Mouse (Mus musculus) embryo, embryonic 11 days (tissue): ENCODE measurements at regions not wholly inside any gene's neighbourhood (a gene's known extent, or its start where the extent isn't known, plus 50 kb on each side); places are given as distances from the start of the nearest gene placed in this dataset.
"Not testable (repeated sequence)": the region's sequence is repeated elsewhere in the genome, so short reads cannot be mapped to it uniquely, and the experiment has no call there.

ENCODE experiments used
- DNase-seq: peaks from one replicate; pipeline ENCODE4 v3.0.0-alpha.2; 2015

DNA sequence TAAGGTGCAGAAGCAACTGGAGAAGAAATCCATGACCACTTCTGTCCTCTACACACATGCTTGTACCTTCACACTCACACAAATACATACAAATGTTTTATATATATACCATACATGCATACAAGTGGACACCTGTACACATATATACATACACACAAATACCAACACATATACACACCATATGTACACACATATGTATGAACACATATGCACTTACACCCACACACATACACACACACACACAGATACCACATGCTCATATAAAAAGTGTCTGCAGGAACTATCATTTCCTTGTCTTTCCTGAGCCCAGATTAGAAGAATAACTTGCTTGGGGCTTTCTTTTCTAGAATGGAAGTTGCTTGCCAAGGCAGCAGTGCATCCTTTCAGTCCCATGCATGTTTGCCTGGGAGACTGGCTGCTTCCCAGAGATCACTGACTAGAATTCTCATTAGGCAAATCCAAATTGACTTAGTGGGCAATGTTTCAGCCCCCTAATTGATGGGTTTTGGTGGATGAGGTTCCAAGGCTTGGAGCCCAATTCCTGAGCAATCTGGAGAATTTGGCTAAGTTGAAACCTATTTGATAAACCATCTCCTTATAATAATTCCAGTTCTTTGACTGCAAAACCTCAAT lies 169.2 kb upstream of the Hddc2 start:
- no peak for DNase-seq

DNA sequence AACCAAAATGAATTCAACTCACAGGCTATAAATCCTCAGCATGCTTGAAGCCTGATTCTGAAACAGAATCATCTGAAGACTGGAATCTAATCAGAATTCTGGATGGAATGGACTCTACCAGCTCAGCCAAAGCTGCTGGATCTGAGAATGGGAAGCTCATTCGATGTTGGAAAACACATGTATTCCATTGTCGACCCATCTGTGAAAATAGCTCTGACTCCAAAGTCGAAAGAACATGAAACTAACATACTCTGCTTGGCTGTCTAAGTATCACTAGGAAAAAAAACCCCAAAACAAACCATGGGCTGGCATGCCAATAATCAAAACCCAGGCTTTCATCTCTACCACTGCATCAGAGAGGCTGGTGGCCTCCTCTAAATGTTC lies 168.7 kb upstream of the Hddc2 start:
- no peak for DNase-seq

DNA sequence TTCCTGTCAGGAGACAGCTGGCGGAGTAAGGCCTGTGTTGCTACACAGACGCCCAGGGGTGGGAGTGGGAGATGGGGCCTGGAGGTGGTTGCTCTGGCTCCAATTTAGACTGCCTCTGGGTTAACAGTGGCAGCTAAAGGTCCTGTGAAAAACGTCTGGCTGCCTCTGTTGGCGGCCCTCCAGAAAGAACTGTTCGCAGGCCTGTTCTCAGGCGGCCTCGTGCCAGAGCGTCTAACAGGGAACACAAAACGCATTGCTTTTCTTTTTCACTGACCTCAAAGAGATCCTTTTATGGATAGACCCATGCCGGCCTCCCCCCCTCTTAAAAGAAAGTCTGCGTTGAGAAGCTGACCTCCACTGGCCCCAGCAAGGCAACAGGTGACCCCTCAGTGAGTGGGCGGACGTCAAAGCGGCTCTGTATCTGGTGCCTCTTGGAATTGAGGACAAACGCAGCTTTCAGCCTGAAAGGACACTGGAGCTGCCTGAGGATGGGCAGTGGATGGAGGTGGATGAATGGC lies 140.0 kb upstream of the Hddc2 start:
- peak; percentile 36 for DNase-seq

DNA sequence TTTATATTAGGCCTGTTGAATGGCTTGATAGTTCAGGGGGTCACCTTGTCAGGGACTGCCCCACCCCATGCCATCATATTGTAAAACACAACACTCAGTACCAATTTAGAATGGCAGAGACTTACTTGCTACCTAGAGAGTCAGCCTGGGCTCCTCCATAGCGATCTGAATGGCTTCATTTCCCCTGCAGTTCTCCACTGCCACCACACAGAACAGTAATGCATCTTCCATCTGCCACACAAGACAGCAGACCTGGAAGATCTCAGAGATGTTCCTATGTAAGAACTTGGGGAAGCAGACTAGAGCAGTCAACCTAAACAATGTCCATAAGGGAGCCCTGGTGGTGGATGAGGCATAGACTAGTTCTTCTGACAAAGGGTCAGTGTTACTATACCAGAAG lies 123.6 kb upstream of the Hddc2 start:
- DNase-seq: peak; percentile 6

DNA sequence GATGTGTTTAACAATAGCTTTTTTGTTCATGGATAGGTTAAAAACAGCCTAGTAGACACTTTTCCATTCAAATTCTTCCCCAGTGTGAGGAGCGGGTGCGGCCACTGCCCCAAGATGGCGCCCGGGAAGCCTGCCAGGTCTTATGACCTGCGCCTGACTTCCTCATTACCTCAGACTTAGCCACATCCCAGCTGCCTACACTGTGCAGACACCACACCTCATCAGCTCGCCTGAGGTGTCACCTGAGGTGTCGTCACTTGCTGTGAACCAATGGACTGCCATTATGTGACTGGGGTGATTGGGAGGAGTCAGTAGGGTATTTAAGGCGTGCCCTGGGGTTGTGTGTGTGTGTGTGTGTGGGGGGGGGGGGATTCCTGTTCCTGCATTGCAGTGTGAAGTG lies 101.0 kb upstream of the Hddc2 start:
- DNase-seq: not testable (repeated sequence)

DNA sequence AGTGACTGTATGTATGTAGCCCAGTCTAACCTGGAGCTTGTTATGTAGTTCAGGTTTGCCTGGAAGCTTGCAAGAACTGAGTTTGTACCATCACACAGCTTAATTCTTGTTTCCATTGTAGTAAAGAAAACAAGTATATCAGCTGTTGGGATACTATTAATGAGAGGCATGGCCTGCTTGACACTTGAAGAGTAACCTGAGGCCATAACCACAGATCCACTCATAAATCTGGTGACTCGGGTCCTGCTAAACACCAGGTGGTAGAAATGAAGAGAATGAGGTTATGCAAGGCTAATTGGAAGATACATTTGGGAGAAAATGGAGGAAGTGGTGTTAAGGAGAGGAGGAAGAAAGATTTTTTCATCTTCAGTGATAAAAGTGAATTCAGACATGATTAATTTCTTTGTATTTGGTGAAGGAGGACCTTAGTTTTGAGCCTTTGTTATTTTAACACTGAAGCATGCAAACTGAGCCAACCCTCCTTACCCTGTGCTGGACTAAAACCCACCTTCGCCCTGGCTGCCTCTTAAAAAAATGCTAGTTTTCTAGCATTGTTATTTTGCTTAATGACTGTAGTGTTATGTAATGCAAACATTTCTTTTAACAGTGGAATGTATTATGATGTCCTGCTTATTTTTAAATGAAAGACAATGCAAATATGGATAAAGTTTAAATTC lies 100.3 kb upstream of the Hddc2 start:
- no peak for DNase-seq

DNA sequence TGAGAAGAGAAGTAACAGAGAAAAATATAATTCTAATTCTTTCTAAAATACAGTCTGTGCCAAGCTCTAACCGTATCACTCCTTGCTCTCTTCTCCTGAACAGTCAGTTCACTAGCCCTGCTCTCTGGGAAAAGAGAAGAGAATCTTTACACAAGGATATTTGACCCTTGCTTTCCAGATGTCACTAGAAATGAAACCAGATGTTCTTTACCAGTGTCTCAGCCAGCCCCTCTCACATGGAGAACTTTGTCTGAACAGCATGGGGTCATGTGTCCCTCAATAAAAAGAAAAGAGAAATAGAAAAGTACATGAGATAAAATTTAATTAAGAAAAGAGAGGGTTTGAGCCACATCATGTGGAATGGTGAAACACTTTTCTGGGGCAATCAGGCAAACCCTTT lies 91.3 kb upstream of the Hddc2 start:
- DNase-seq: peak; percentile 39

DNA sequence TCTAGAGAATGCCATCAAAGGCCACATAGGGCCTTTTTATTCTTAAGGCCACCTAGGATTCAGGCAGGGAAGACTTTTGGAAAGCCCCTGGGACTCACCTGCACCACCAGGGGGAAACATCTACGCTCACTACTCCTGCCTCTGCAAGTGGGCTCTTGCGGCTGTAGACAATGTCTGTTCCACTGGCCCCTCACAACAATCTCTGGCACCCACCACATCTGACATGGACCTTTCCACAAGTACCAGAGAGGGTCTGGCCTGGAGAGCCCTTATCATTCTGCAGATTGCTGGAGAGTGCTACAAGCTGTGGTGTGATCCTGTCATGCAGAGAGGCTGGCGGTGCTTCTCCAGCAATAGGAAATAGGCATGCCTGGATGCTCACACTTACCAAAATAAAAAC lies 84.1 kb upstream of the Hddc2 start:
- DNase-seq: no peak

DNA sequence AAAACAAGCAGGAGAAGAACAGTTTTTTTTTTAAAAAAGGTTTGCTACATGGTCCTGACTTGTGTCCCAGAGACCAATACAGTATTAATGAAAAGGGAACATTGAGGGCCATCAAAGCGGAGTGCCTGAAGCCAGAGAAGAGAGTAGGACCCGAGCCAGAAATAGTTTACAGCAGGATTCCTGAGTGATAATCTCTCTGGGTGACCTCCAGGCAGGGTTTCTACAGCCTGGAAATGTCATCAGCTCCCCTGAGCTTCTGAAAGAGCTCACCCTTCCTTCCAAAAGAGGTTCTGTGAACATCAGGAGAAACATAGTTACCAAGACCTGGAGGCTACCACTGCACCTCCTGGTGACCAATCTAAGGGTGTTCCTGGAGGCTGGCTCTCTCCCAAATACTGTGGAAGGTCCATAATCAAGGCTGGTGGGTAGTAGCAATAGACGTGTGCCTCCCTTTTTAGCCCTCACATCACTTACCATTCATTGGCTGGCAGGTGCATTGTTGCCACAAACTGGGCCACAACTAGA lies 70.7 kb upstream of the Hddc2 start:
- no peak for DNase-seq

DNA sequence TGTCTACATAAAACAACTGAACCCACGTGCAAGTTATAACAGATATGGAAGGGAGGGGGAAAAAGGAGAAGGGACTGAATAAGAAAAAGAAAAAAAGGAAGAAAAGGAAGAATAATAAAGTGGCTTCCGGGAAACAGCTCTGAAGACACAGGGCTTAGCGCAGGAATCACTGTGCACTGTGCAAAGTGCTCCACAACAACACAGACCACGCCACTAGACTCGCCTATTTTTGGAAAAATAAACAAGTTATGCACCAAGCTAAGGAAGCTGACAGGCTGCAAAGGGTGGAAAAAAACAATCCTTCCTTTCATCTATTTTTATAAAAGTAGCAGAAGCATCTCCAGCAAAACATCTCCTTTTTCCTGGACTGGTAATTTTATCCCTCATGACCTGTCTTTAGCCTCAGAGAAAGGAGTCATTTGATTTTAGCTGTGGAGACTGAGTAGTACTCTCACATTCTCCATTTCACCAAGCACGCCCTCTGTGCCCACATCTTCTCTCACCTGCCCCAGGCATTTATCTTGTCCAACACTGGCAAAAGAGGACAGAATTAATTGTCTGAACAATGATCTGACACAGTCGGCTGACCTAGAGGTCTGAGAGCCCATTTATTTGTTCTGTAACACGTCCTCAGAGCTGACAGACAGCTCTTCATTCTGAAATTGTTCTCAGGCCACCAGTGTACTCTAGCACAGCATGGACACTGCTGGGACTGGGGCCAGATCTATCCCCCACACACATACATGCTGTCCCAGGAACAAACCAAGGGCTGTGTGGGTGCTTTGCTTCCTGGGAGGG lies 60.4 kb upstream of the Hddc2 start:
- DNase-seq: no peak

DNA sequence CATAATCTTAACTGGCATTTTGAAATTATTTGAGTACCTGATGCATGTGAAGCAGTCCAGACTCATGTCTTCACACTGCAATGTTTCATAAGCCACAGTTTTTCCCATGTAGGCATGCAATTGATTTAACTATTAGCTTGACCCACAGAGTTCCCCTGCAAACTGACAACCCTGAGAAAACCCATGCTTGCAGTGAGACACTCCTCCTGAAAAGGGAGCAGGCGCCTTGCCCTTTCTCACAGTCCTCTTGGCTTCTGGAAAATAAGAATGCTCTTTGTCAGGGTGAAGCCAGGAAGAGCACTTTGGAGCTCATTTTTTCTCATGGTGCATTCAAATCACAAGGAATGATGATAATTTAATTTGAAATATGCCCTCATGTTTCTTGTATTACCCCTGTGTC lies 56.2 kb upstream of the Hddc2 start:
- no peak for DNase-seq

DNA sequence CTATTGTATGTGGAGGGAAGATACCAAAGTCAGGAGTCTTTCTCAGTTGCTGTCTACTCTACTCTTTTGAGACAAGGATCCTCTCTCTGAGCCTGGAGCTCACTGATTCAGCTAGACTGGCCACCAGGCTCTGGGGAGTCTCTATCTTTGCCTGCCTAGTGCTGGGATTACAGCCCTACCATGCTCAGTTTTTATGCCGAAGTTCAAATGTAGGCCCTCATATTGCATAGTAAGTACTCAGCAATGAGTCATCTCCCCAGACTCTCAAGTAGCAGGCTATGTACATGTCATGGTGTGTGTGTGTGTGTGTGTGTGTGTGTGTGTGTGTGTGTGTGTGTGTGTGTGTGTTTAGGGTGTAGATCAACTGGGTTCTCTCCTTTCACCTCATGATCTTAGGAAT lies 55.6 kb upstream of the Hddc2 start:
- no peak for DNase-seq

DNA sequence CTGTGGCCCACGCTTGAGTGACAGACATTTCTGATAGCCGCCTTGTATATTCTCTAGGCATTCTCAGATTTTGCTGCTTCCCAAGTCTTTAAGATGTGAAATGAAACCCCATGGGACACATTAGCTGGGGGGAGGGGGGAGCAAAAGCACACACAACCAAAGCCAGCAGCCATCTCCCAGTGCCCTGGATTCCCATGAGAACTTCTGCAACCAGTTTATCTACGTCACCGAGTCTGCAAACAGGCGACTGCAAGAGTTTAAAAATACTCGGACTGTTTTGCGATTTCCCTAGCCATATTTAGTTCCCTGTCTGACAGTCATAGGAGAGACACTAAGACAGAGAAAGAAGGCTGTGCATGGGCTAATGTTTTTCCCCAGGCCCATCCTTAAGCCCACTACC lies 52.3 kb upstream of the Hddc2 start:
- DNase-seq: no peak
